ENCODE assay signal across 21 mouse cellular contexts in the genomic region with DNA sequence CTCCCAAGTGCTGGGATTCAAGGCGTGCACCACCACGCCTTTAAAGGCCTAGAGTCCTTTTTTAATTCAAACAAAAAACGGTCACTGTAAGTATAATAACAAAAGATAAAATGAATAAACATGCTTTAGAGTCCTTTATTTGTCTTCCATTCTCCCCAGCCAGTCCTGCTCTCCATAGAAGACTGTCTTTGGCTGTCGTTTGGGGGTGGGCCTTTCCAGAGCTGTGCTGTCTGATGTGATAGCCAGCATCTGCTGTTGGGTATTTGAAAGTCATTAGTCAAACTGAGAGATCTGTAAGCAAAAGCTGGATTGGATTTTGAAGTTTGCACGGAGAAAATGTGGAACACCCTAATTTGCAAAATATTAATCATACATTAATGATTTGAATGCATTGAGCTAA. TPM values are rescaled to one million over a fixed set of nuclear protein-coding genes. Genes with fewer than 3 reads are reported as not detected.
A peak's percentile ranks its signal among the peaks of the same experiment; 100 is the strongest.
DNase-seq lines count a peak whose midpoint lies in the region; ATAC-seq lines count a peak whose summit lies in the region.
"Had no signal": no experiment of that assay in that cellular context is flagged by ENCODE, and none has a peak within 500 bp of the region (broad histone marks: within the 10 kb centered on the region; RNA-seq: fewer than 3 reads in every experiment).

No protein-coding gene starts in this region.

- no peak overlapping the region for H3K4me2 ChIP-seq in kidney, embryonic 14.5 days (replicated peaks; ENCODE audit: low read depth, low read length)
- H3K4me2 ChIP-seq: forebrain, embryonic 15.5 days; heart, embryonic 11.5 days; heart, embryonic 15.5 days; hindbrain, embryonic 13.5 days had no signal

- H3K9me3 ChIP-seq in kidney, embryonic 14.5 days (ENCODE audit: control insufficient read depth, low read length): no peaks in the 10 kb centered on the region
- H3K9me3 ChIP-seq: embryonic facial prominence, embryonic 10.5 days; forebrain, embryonic 15.5 days; G1E; heart, embryonic 15.5 days; hindbrain, embryonic 13.5 days had no signal

- H3K4me1 ChIP-seq in kidney, embryonic 14.5 days (ENCODE audit: control insufficient read depth, insufficient read depth, low read length): no peaks in the 10 kb centered on the region
- H3K4me1 ChIP-seq: embryonic facial prominence, embryonic 10.5 days; forebrain, embryonic 15.5 days had no signal

- no peaks in the 10 kb centered on the region for H3K36me3 ChIP-seq in kidney, embryonic 14.5 days (ENCODE audit: control insufficient read depth, insufficient read depth, low read length)
- H3K36me3 ChIP-seq: G1E had no signal

- H3K27ac ChIP-seq in kidney, embryonic 14.5 days (ENCODE audit: low read depth, low read length): no peak overlapping the region
- H3K27ac ChIP-seq: embryonic facial prominence, embryonic 10.5 days; forebrain, embryonic 15.5 days; heart, adult 2 months; heart, embryonic 15.5 days; hindbrain, postnatal 0 days had no signal

- no peak overlapping the region for H3K4me3 ChIP-seq in kidney, embryonic 14.5 days (ENCODE audit: low read length)
- H3K4me3 ChIP-seq: embryonic facial prominence, embryonic 10.5 days; forebrain, embryonic 15.5 days; heart, adult 2 months; heart, embryonic 15.5 days; hindbrain, embryonic 13.5 days had no signal

- no peak overlapping the region for H3K9ac ChIP-seq in kidney, embryonic 14.5 days (ENCODE audit: low read depth, low read length)
- H3K9ac ChIP-seq: forebrain, embryonic 15.5 days; heart, embryonic 15.5 days; hindbrain, embryonic 13.5 days had no signal

- ATAC-seq in kidney, embryonic 14.5 days (ENCODE audit: low FRiP score, low TSS enrichment): no peak
- ATAC-seq: activated CD4-positive, CD25-positive, alpha-beta regulatory T cell, adult 4 months; forebrain, embryonic 15.5 days; hindbrain, postnatal 0 days had no signal

- WGBS in kidney, embryonic 14.5 days: 71% methylated on average over 5 of the region's 5 CpGs

- H3K27me3 ChIP-seq in kidney, embryonic 14.5 days (ENCODE audit: control insufficient read depth, insufficient read depth, low read length): no peaks in the 10 kb centered on the region
- H3K27me3 ChIP-seq: forebrain, embryonic 15.5 days; heart, embryonic 15.5 days; hindbrain, embryonic 13.5 days had no signal

- peak; percentile 2 for DNase-seq in kidney, postnatal 14 days
- DNase-seq in lung, postnatal 10 days: peak; percentile 6
- DNase-seq in lung, adult 18-20 months: no peak
- DNase-seq in ES-CJ7 (ENCODE audit: low read depth, low spot score): peak; percentile 9
- peak; percentile 23 for DNase-seq in R1 (ENCODE audit: low read depth, low spot score)
- no peak for DNase-seq in gastrocnemius, adult 18-20 months (ENCODE audit: low spot score)
- DNase-seq: adrenal gland, postnatal 14 days; cerebellum, adult 18-20 months; cerebellum, adult 9-11 months; gastrocnemius, postnatal 14 days; heart, adult 2 months; heart, postnatal 14 days had no signal

RNA-seq across cellular contexts. Expression of gene Ocrl, which starts 24.7 kb away (rescaled TPM):
- 19.0 and 22.7 TPM in 2 replicates for polyA plus RNA-seq in kidney, embryonic 14.5 days (2014; fragmentation: Nextera tagmentation; extraction: Ambion mirVana)
- total RNA-seq in gastrocnemius, adult 18-20 months (2021): 10 to 100 TPM; 11.3 to 12.0 TPM
- total RNA-seq: G1E had no signal
- polyA plus RNA-seq: G1E had no signal

RNA-seq across cellular contexts. Expression of gene Smarca1, which starts 44.1 kb away (rescaled TPM):
- 16.4 and 23.8 TPM in 2 replicates for polyA plus RNA-seq in kidney, embryonic 14.5 days (2014; fragmentation: Nextera tagmentation; extraction: Ambion mirVana)
- total RNA-seq in gastrocnemius, adult 18-20 months (2021): 1 to 10 TPM; 3.9 to 4.8 TPM
- total RNA-seq: G1E had no signal
- polyA plus RNA-seq: activated CD4-positive, CD25-positive, alpha-beta regulatory T cell, adult 4 months; G1E had no signal

Comparison
In these comparisons a context has a peak if more than half of its experiments do, and no peak if none do; other contexts are left out.
1. DNase-seq: peak in kidney, postnatal 14 days (single experiment), lung, postnatal 10 days (single experiment), ES-CJ7 (single experiment) and R1 (single experiment); none in lung, adult 18-20 months (0 of 2) and gastrocnemius, adult 18-20 months (single experiment).